Mouse (Mus musculus) neural tube, embryonic 14.5 days (tissue): ENCODE data around the gene Car8. TPM values are rescaled to one million over a fixed set of nuclear protein-coding genes. Genes with fewer than 3 reads are reported as not detected.

Source experiments
- ATAC-seq: fragments of 200-750 bp; cut with Nextera tagmentation; 2 replicates; pipeline ENCODE4 v1.8.0; 2017; ENCODE audit warnings: low read depth, mild to moderate bottlenecking, moderate TSS enrichment, moderate library complexity
- H3K27ac ChIP-seq: fragments of 300-500 bp; sonication (generic); 2 replicates; pipeline ENCODE4 v1.5.1; 2014; ENCODE audit warnings: low read depth, mild to moderate bottlenecking, control low read depth, low read length, moderate library complexity, mixed read lengths
- H3K27me3 ChIP-seq: fragments of 300-500 bp; sonication (generic); 2 replicates; pipeline ENCODE4 v1.6.1; 2014; ENCODE audit warnings: low read length; ENCODE audit not compliant: control insufficient read depth, insufficient read depth
- H3K36me3 ChIP-seq: fragments of 300-500 bp; sonication (generic); 2 replicates; pipeline ENCODE4 v1.6.1; 2014; ENCODE audit warnings: low read length, mixed read lengths; ENCODE audit not compliant: control insufficient read depth, insufficient read depth
- H3K4me1 ChIP-seq: fragments of 300-500 bp; sonication (generic); 2 replicates; pipeline ENCODE4 v1.6.1; 2014; ENCODE audit warnings: low read length; ENCODE audit not compliant: control insufficient read depth, insufficient read depth
- H3K4me2 ChIP-seq: fragments of 300-500 bp; sonication (generic); 2 replicates; pipeline ENCODE4 v1.6.1; 2014; ENCODE audit warnings: mild to moderate bottlenecking, low read depth, low read length, control low read depth
- H3K4me3 ChIP-seq: fragments of 300-500 bp; sonication (generic); 2 replicates; pipeline ENCODE4 v1.5.1; 2014; ENCODE audit warnings: low read depth, low read length, control low read depth, mixed read lengths
- H3K9ac ChIP-seq: fragments of 300-500 bp; sonication (generic); replicated peaks from 2 replicates; pipeline ENCODE4 v1.6.1; 2014; ENCODE audit warnings: low read depth, mild to moderate bottlenecking, control low read depth, low read length, mixed read lengths
- H3K9me3 ChIP-seq: fragments of 300-500 bp; sonication (generic); 2 replicates; pipeline ENCODE4 v1.6.1; 2016; ENCODE audit warnings: low read length; ENCODE audit not compliant: control insufficient read depth
- WGBS: fragments of 180-500 bp; shearing (Covaris S2); extraction: QIAGEN DNeasy Blood & Tissue Kit; methylation state at CpG from one replicate; pipeline ENCODE4 v1.1.7; 2014; 5-methylcytosine and 5-hydroxymethylcytosine counted together
- polyA plus RNA-seq: library from polyadenylated mRNA; unstranded; fragments of >200 nt; fragmentation: Nextera tagmentation; extraction: Ambion mirVana; gene quantifications from 2 replicates; pipeline ENCODE4 v1.2.1, GENCODE M21; 2014

The Car8 gene
- polyA plus RNA-seq, 1 experiment from 2014 or later: 4.4 TPM

DNA sequence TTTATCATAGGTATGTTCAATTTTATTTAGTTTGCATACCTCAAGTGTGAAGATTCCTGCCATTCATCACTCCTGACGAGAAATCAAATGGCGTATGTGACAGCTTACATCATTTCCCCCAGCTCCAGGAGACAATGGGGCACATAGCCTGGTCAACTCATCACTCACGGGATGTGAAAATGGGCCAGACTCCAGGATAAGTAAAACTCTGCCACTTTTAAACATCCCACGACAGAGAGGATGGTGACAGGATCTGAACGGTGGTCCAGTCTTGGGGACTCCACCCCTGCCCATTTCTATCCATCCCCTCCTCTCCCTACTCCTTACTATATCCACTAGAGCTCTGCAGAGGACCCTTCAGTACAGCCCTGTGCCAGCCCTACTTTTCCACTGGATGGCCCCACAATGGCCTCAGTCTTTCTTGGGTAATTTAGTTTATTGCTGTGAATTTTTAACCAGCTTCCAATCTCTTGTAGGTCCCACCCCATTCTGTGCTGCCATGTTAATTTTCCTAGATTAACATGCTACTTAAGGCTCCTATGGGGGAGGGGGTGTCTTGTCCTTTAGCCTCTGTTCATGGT is 7.5 kb downstream of the Car8 start:
- no peak for ATAC-seq
- Histone ChIP-seq H3K9me3 (no peaks in the 10 kb centered on the region), H3K36me3 (no peaks in the 10 kb centered on the region), H3K27ac (no peak overlapping the region), H3K27me3 (no peaks in the 10 kb centered on the region), H3K4me2 (no peak overlapping the region), H3K9ac (no peak overlapping the region), H3K4me3 (no peak overlapping the region), H3K4me1 (no peaks in the 10 kb centered on the region)
- 92% methylated on average over 5 of the region's 5 CpGs for WGBS

DNA sequence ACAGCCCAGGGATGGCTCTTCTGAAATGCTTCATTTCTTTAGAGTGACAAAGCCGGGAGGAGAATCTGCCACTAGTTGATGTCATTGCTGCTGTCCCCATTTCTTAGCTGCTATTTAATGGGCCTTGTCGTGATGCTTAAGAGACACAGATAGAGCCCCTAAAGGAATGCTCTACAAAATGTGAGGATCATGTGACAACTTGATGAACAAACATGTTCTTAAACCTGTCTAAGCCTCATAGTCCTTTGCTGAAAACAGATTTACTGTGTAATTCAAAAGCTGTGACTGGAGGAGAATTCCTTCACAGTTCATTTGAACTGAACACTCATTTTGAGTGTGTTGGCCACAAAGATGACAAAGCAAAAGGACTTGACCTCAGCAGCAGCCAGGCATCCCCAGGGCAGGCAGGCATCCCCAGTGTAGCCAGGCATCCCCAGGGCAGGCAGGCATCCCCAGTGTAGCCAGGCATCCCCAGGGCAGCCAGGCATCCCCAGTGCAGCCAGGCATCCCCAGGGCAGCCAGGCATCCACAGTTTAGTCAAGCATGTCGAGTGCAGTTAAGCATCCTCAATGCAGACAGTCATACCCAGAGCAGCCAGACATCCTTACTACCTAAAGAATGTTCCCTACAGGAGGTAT is 9.1 kb downstream of the Car8 start:
- H3K4me1 ChIP-seq: no peaks in the 10 kb centered on the region
- peak; percentile 34; the same call in 1 of the 2 replicates for ATAC-seq

DNA sequence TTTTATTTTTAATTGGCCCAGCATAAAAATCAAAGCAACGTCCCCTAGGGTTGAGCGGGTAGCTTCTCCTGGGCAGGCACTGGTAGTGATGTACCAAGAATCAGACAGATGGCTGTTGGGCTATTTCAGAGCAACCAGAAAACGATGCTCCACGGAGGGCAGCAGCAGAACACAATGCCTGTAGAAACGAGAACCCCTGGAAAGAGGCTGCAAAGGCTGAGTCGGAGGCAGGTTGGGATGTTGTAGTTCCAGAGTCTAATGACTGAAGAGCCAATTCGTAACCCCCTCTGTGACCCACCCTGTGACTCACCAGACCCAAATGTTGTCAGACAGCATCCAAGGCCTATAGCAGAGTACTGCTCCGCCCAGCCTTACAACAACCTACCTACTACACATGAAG is 19.9 kb downstream of the Car8 start:
- H3K9ac ChIP-seq: no peak overlapping the region
- 85% methylated on average over 8 of the region's 8 CpGs for WGBS
- no peaks in the 10 kb centered on the region for H3K9me3 ChIP-seq
- ATAC-seq: no peak
- no peak overlapping the region for H3K4me2 ChIP-seq
- no peaks in the 10 kb centered on the region for H3K27me3 ChIP-seq
- no peak overlapping the region for H3K27ac ChIP-seq
- no peaks in the 10 kb centered on the region for H3K36me3 ChIP-seq
- no peaks in the 10 kb centered on the region for H3K4me1 ChIP-seq
- H3K4me3 ChIP-seq: no peak overlapping the region

More for the DNA sequence above, 9.1 kb downstream of the Car8 start:
- H3K9me3 ChIP-seq: no peaks in the 10 kb centered on the region
- no peak overlapping the region for H3K4me3 ChIP-seq
- H3K9ac ChIP-seq: no peak overlapping the region
- no peak overlapping the region for H3K4me2 ChIP-seq
- no peak overlapping the region for H3K27ac ChIP-seq
- no peaks in the 10 kb centered on the region for H3K27me3 ChIP-seq
- H3K36me3 ChIP-seq: no peaks in the 10 kb centered on the region
- 30% methylated on average over 3 of the region's 3 CpGs for WGBS

DNA sequence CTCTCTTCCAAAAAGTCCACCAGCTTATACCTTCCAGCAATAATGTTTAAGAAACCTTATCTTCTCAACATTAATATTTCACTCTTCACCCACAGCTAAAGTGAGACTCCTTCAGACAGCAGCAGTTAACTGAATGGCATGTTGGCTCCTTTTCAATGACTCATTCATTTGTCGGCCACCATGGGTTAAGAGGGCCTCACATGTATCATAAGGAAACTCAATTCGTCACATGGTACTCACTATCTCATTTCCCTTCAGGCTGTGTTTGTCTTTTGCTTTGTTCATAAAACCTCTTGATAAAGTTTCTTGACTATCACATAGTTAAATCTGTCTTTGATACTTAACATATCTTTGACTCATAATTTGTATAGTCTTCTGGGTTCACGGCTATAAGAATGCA is 20.8 kb downstream of the Car8 start:
- no peak for ATAC-seq
- H3K36me3 ChIP-seq: no peaks in the 10 kb centered on the region
- H3K9ac ChIP-seq: no peak overlapping the region
- whole genome bisulfite sequencing: 68% methylated on average over 3 of the region's 3 CpGs
- H3K27ac ChIP-seq: no peak overlapping the region
- H3K4me2 ChIP-seq: no peak overlapping the region
- H3K4me3 ChIP-seq: no peak overlapping the region
- H3K9me3 ChIP-seq: no peaks in the 10 kb centered on the region
- H3K4me1 ChIP-seq: no peaks in the 10 kb centered on the region
- H3K27me3 ChIP-seq: no peaks in the 10 kb centered on the region

DNA sequence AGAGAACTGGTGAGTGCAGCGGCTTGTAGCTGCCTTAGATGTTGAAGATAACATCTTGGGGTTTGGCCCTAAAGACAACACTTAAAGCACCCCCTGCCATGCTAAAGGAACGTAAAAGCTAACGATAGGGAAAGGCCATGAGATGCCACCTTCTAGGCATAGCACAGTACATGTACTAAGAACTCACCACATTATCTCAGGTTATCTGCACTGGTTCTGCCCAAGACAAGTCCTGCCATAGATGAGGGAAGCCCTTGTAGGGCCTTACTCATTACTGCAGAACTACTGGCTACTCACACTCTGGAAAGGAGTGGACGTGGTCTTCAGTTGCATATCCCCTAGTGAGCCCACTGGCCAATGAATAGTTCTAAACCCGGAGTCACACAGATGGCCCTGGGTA is 21.6 kb downstream of the Car8 start:
- WGBS: 62% methylated on average over 5 of the region's 5 CpGs
- Histone ChIP-seq H3K27ac (no peak overlapping the region), H3K4me2 (no peak overlapping the region), H3K9me3 (no peaks in the 10 kb centered on the region), H3K4me1 (no peaks in the 10 kb centered on the region), H3K4me3 (no peak overlapping the region), H3K36me3 (no peaks in the 10 kb centered on the region), H3K27me3 (no peaks in the 10 kb centered on the region), H3K9ac (no peak overlapping the region)
- ATAC-seq: no peak

DNA sequence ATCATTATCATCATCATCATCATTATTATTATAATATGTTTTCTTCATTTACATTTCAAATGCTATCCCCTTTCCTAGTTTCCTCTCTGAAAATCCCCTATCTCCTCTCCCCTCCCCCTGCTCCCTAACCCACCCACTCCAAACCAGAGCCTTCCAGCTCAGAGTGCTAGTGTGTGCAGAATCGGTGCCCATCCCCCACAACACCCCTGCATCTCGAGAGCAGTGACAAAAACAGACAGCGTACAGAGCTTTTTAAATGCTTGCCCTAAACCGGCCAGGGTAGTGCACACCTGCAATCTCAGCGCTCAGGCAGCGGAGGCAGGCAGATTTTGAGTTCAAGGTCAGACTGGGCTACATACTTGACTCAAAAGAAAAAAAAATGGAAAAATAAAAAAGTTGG is 22.3 kb downstream of the Car8 start:
- no peak overlapping the region for H3K27ac ChIP-seq
- no peaks in the 10 kb centered on the region for H3K36me3 ChIP-seq
- no peak overlapping the region for H3K4me3 ChIP-seq
- no peaks in the 10 kb centered on the region for H3K4me1 ChIP-seq
- no peaks in the 10 kb centered on the region for H3K9me3 ChIP-seq
- no peak overlapping the region for H3K9ac ChIP-seq
- no peak overlapping the region for H3K4me2 ChIP-seq
- WGBS: 39% methylated on average over 6 of the region's 6 CpGs
- no peaks in the 10 kb centered on the region for H3K27me3 ChIP-seq
- ATAC-seq: peak; percentile 34; the same call in 1 of the 2 replicates

DNA sequence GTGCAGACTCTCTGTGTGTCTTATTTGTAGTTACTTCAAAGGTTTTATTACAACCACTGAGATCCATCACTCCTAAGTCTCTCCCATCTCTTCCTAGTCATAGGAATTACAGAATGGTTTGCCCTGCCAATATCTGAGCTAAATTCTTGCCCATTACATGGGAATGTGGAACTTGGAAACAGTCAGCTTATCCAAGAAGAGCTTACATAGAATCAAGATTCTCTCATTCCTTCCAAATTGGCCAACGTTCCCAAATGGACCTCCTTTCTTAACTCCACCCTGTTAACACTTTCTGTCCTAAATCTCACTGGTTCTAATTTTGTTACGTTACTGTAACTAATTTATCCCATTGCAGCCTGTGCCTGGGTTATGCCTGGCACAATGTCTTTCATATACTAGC is 25.2 kb downstream of the Car8 start:
- no peak for ATAC-seq
- no peaks in the 10 kb centered on the region for H3K9me3 ChIP-seq
- H3K27me3 ChIP-seq: no peaks in the 10 kb centered on the region
- 91% methylated on average over 2 of the region's 2 CpGs for WGBS
- H3K4me3 ChIP-seq: no peak overlapping the region
- H3K4me2 ChIP-seq: no peak overlapping the region
- no peaks in the 10 kb centered on the region for H3K4me1 ChIP-seq
- no peak overlapping the region for H3K27ac ChIP-seq
- H3K36me3 ChIP-seq: no peaks in the 10 kb centered on the region
- no peak overlapping the region for H3K9ac ChIP-seq

DNA sequence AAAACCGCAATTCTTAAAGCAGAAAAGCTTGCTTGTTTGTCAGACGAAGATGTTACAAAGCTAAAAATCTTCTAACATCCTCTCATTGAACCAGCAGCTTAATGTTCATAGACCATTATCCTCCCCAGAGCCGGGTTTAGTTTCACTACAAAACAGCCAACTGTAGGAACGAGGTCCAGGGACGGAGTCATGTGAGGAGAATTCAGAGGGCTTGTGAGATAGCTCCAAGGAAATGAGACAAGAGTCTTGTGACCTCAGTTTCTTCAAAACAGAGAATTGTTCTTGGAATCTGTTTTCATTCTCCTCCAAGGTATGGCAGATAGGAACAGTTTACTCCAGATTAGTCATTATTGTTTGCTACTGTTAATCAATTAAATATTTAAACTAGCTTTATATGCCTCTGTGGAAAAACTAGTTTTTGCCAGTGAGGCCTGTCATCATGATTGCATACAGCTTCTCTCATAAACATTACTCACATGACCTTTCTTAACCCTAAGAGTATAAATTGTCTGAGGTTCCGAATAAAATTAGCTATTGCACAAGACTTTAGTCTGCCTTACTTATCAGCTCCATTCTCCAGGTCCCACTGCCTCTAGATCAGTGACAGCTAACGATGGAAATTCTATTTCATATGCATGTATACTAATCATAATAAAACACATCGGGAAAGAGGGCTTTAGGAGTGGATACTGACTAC is 25.8 kb downstream of the Car8 start:
- no peaks in the 10 kb centered on the region for H3K4me1 ChIP-seq
- WGBS: 78% methylated on average over 8 of the region's 8 CpGs
- no peak overlapping the region for H3K4me3 ChIP-seq
- no peak overlapping the region for H3K4me2 ChIP-seq
- no peak for ATAC-seq
- H3K36me3 ChIP-seq: no peaks in the 10 kb centered on the region
- H3K27ac ChIP-seq: no peak overlapping the region
- no peaks in the 10 kb centered on the region for H3K27me3 ChIP-seq
- H3K9me3 ChIP-seq: no peaks in the 10 kb centered on the region
- H3K9ac ChIP-seq: no peak overlapping the region

DNA sequence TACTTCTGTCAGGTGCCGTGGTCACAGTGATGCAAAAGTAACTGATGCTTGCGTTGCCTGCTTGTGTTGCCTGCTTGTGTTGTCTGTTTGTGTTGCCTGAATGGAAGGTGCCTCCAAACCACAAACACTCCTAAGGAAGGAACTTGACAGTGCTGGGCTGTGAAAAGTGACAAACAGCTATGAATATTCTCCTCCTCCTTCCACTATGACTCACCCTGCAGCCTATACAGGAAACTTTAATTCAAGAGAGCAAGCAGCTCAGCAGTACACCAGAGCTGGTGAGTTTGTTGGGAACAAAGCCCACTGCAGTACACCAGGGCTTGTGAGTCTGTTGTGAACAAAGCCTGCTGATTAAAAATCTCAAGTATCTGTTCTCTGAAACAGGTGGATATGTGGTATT is 28.4 kb downstream of the Car8 start:
- H3K9me3 ChIP-seq: no peaks in the 10 kb centered on the region
- no peak overlapping the region for H3K4me2 ChIP-seq
- H3K27ac ChIP-seq: no peak overlapping the region
- no peak for ATAC-seq
- H3K4me1 ChIP-seq: no peaks in the 10 kb centered on the region
- H3K36me3 ChIP-seq: no peaks in the 10 kb centered on the region
- H3K4me3 ChIP-seq: no peak overlapping the region
- no peak overlapping the region for H3K9ac ChIP-seq
- WGBS: 98% methylated on average over 2 of the region's 2 CpGs
- no peaks in the 10 kb centered on the region for H3K27me3 ChIP-seq
